In the genomic region with DNA sequence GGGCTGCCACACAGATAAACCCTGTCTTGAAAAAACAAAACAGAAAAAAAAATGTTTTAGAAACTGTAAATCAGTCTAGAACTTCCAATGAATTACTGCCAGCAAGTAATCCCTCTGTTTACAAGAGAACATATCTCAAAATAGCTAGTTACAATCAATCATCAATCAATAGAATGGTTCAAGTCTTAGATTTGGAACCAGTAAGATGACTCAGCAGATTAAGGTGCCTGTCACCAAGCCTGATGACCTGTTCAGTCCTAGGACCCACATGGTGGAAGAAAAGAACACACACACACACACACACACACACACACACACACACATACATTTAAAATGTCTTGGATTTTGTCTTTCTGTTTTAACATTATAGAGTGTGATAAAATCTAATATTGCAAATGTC, we compare ENCODE assay signal across 25 mouse cellular contexts.
DNase-seq lines count a peak whose midpoint lies in the region; ATAC-seq and TF ChIP-seq lines count a peak whose summit lies in the region.
"Had no signal": no experiment of that assay in that cellular context is flagged by ENCODE, and none has a peak within 500 bp of the region (broad histone marks: within the 10 kb centered on the region; RNA-seq: fewer than 3 reads in every experiment).

No protein-coding gene starts in this region.

- H3K27ac ChIP-seq in embryonic facial prominence, embryonic 13.5 days, result peak overlapping the region; percentile 94; the same call in 1 of the 2 replicates
- no peak overlapping the region for H3K27ac ChIP-seq in embryonic facial prominence, embryonic 10.5 days (replicated peaks)
- H3K27ac ChIP-seq in stomach, embryonic 15.5 days, result peak overlapping the region; percentile 78; the same call in 1 of the 2 replicates
- H3K27ac ChIP-seq in stomach, postnatal 0 days (replicated peaks), result no peak overlapping the region
- 0 out of 2 replicates have a peak overlapping the region, but pooled peaks have one; percentile 89 for H3K27ac ChIP-seq in embryonic facial prominence, embryonic 15.5 days (replicated peaks)
- H3K27ac ChIP-seq: embryonic facial prominence, embryonic 12.5 days; forebrain, embryonic 13.5 days; forebrain, embryonic 15.5 days had no signal

- no peak overlapping the region for H3K4me2 ChIP-seq in embryonic facial prominence, embryonic 13.5 days
- H3K4me2 ChIP-seq in stomach, embryonic 15.5 days, result no peak overlapping the region
- H3K4me2 ChIP-seq in stomach, postnatal 0 days (replicated peaks; ENCODE audit: low read depth), result no peak overlapping the region
- H3K4me2 ChIP-seq in embryonic facial prominence, embryonic 15.5 days (replicated peaks), result no peak overlapping the region
- H3K4me2 ChIP-seq: embryonic facial prominence, embryonic 12.5 days; forebrain, embryonic 13.5 days; forebrain, embryonic 15.5 days had no signal

- H3K36me3 ChIP-seq in embryonic facial prominence, embryonic 13.5 days, result no peaks in the 10 kb centered on the region
- no peaks in the 10 kb centered on the region for H3K36me3 ChIP-seq in embryonic facial prominence, embryonic 10.5 days (replicated peaks)
- H3K36me3 ChIP-seq in stomach, embryonic 15.5 days, result no peaks in the 10 kb centered on the region
- H3K36me3 ChIP-seq in stomach, postnatal 0 days (ENCODE audit: control insufficient read depth, insufficient read depth, low read length), result no peaks in the 10 kb centered on the region
- no peaks in the 10 kb centered on the region for H3K36me3 ChIP-seq in embryonic facial prominence, embryonic 15.5 days
- H3K36me3 ChIP-seq: embryonic facial prominence, embryonic 12.5 days; forebrain, embryonic 15.5 days; G1E had no signal

- DNase-seq in embryonic facial prominence, embryonic 10.5 days (ENCODE audit: low spot score), result no peak
- DNase-seq in stomach, postnatal 0 days (ENCODE audit: low spot score), result no peak
- no peak for DNase-seq in cerebellum, adult 9-11 months
- DNase-seq: adrenal gland, adult 8-10 months; adrenal gland, postnatal 14 days; adrenal gland, postnatal 36 days; B cell, adult 2 months; cerebellum, adult 11-12 months; cerebellum, adult 2 months; cerebellum, adult 9-10 months; cerebellum, postnatal 14 days; cerebellum, postnatal 36 days; embryo, embryonic 11 days; forebrain, postnatal 0 days had no signal

- H3K9me3 ChIP-seq in embryonic facial prominence, embryonic 13.5 days, result no peaks in the 10 kb centered on the region
- no peaks in the 10 kb centered on the region for H3K9me3 ChIP-seq in embryonic facial prominence, embryonic 10.5 days
- H3K9me3 ChIP-seq in stomach, embryonic 15.5 days, result no peaks in the 10 kb centered on the region
- no peaks in the 10 kb centered on the region for H3K9me3 ChIP-seq in stomach, postnatal 0 days (ENCODE audit: control insufficient read depth, low read length)
- no peaks in the 10 kb centered on the region for H3K9me3 ChIP-seq in embryonic facial prominence, embryonic 15.5 days (replicated peaks)
- H3K9me3 ChIP-seq: embryonic facial prominence, embryonic 12.5 days; forebrain, embryonic 13.5 days; forebrain, embryonic 15.5 days; G1E had no signal

- H3K27me3 ChIP-seq in embryonic facial prominence, embryonic 13.5 days, result no peaks in the 10 kb centered on the region
- no peaks in the 10 kb centered on the region for H3K27me3 ChIP-seq in embryonic facial prominence, embryonic 10.5 days (replicated peaks; ENCODE audit: low read depth, poor library complexity, severe bottlenecking)
- H3K27me3 ChIP-seq in stomach, embryonic 15.5 days (replicated peaks), result no peaks in the 10 kb centered on the region
- H3K27me3 ChIP-seq in stomach, postnatal 0 days (ENCODE audit: control insufficient read depth, insufficient read depth, low read length), result no peaks in the 10 kb centered on the region
- H3K27me3 ChIP-seq in embryonic facial prominence, embryonic 15.5 days, result no peaks in the 10 kb centered on the region
- H3K27me3 ChIP-seq: embryonic facial prominence, embryonic 12.5 days; forebrain, embryonic 13.5 days; forebrain, embryonic 15.5 days; Patski had no signal

- no peak overlapping the region for H3K4me3 ChIP-seq in embryonic facial prominence, embryonic 13.5 days
- no peak overlapping the region for H3K4me3 ChIP-seq in embryonic facial prominence, embryonic 10.5 days
- no peak overlapping the region for H3K4me3 ChIP-seq in stomach, embryonic 15.5 days (replicated peaks)
- no peak overlapping the region for H3K4me3 ChIP-seq in stomach, postnatal 0 days (ENCODE audit: low read depth, low read length)
- H3K4me3 ChIP-seq in embryonic facial prominence, embryonic 15.5 days (replicated peaks), result no peak overlapping the region
- H3K4me3 ChIP-seq: embryonic facial prominence, embryonic 12.5 days; forebrain, embryonic 13.5 days; forebrain, embryonic 15.5 days had no signal

- no peak for TF ChIP-seq CTCF in stomach, postnatal 0 days (IDR thresholded peaks at IDR 0.05; ENCODE audit: low read depth)

- no peak for TF ChIP-seq EP300 in stomach, postnatal 0 days (optimal IDR thresholded peaks at IDR 0.05)

- peaks cover 73% of the 10 kb centered on the region for H3K4me1 ChIP-seq in embryonic facial prominence, embryonic 13.5 days
- peaks cover 48% of the 10 kb centered on the region for H3K4me1 ChIP-seq in embryonic facial prominence, embryonic 10.5 days
- H3K4me1 ChIP-seq in stomach, embryonic 15.5 days, result peaks cover 39% of the 10 kb centered on the region
- peaks cover 6% of the 10 kb centered on the region for H3K4me1 ChIP-seq in stomach, postnatal 0 days (replicated peaks; ENCODE audit: control insufficient read depth, insufficient read depth)
- peaks cover 73% of the 10 kb centered on the region for H3K4me1 ChIP-seq in embryonic facial prominence, embryonic 15.5 days

- H3K9ac ChIP-seq in embryonic facial prominence, embryonic 13.5 days, result no peak overlapping the region
- no peak overlapping the region for H3K9ac ChIP-seq in stomach, embryonic 15.5 days
- no peak overlapping the region for H3K9ac ChIP-seq in stomach, postnatal 0 days (ENCODE audit: low read length)
- H3K9ac ChIP-seq in embryonic facial prominence, embryonic 15.5 days, result no peak overlapping the region
- H3K9ac ChIP-seq: embryonic facial prominence, embryonic 12.5 days; forebrain, embryonic 13.5 days; forebrain, embryonic 15.5 days; forebrain, postnatal 0 days had no signal

- ATAC-seq in embryonic facial prominence, embryonic 13.5 days (ENCODE audit: insufficient number of reproducible peaks, insufficient read depth, low FRiP score, low TSS enrichment, low read depth), result no peak
- no peak; the same call in 1 of the 2 replicates for ATAC-seq in stomach, embryonic 15.5 days (ENCODE audit: insufficient read depth, low FRiP score, low read depth)
- no peak for ATAC-seq in stomach, postnatal 0 days (ENCODE audit: low FRiP score, low TSS enrichment)
- no peak for ATAC-seq in embryonic facial prominence, embryonic 15.5 days (ENCODE audit: insufficient number of reproducible peaks, low FRiP score, low TSS enrichment, low read depth)
- ATAC-seq in megakaryocyte progenitor cell, adult 5-6 weeks (replicated peaks; ENCODE audit: poor library complexity), result no peak
- ATAC-seq: activated CD4-positive, CD25-positive, alpha-beta regulatory T cell, adult 4 months; CD4-positive, CD25-positive, alpha-beta regulatory T cell, adult 4 months; forebrain, embryonic 13.5 days; forebrain, embryonic 15.5 days; forebrain, postnatal 0 days; Patski had no signal

Comparison
In these comparisons a context has a peak if more than half of its experiments do, and no peak if none do; other contexts are left out.
1. H3K27ac ChIP-seq: peak in embryonic facial prominence, embryonic 13.5 days (single experiment), stomach, embryonic 15.5 days (single experiment) and embryonic facial prominence, embryonic 15.5 days (single experiment); none in embryonic facial prominence, embryonic 10.5 days (single experiment) and stomach, postnatal 0 days (single experiment).